Mouse (Mus musculus) megakaryocyte progenitor cell, adult 5-6 weeks (primary cell): Measurements from ENCODE around the gene Olfr585. TPM values are rescaled to one million over a fixed set of nuclear protein-coding genes. Genes with fewer than 3 reads are reported as not detected.

Experiments
- ATAC-seq: replicated peaks from 2 replicates; pipeline ENCODE4 v1.8.0; 2016; ENCODE audit warnings: mild to moderate bottlenecking, moderate TSS enrichment, inconsistent platforms; ENCODE audit not compliant: poor library complexity
- total RNA-seq, 2 experiments: library from RNA; stranded (forward) in 1 of 2; stranded (reverse) in 1 of 2; fragments of 157-497, 149-512 nt in 1 of 2; fragments of 200-1000 nt in 1 of 2; gene quantifications; 2 replicates each; pipeline versions ENCODE4 v1.2.3 to v1.2.4; 2015 to 2017

Olfr585 gene
- not detected in 2 replicates for total RNA-seq (2015)
- not detected in 2 replicates for total RNA-seq (2017)

DNA sequence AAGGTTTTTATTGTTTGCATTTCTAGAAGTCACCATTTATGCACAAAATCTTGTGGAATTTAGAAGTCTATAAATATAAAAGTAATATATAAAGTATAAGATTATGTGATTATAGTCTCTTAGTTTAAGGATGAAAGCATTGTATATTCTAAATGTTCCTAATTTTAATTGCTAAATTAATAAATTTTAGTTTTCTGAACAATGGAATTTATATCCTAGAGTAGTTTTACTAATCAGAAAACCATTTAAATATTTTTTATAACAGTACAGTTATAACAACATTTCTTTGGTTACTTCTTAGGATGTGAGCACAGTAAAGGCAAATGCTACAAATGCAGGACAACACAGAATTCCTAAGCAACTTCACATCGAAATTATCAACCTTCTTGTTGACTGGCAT, at the start of gene Olfr585:
Olfr585 (plus strand) TSS at position 301 of the 400 bp plus-strand sequence.
- ATAC-seq: no peak

DNA sequence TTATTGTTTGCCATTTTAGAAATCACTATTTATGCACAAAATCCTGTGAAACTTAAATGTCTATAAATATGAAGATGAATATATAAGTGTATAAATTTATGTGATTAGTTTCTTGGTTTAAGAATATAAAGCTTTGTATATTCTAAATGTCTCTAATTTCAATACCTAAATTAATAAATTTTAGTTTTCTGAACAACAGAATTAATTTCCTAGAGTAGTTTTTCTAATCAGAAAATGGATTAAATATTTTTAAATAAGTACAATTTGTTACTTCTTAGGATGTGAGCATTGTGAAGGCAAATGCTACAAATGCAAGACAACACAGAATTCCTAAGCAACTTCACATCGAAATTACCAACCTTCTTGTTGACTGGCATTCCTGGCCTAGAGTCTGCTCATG, 46.5 kb upstream of the Olfr585 start, which contains the start of gene Olfr583:
Olfr583 (plus strand) TSS at position 301 of the 400 bp plus-strand sequence.
- ATAC-seq: no peak

DNA sequence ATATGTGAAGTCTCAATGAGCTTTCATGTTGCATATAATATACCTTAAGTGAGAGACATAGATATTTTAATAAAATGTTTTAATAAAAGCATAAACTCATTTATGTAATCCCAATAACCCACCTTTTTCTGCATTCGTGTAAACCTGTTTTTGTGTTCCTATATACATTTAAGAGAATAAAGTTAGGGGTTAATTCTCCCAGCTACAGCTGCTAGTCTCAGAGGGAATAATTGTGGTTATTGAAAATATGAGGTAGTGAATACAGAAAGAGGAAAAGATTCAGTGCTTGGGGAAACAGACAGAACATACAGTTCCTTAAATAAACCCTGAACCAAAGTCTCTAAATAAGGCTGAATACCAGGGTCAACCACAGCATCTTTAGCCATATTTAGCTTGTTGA, 15.9 kb upstream of the Olfr585 start, which contains the start of gene Olfr584:
Olfr584 (plus strand) TSS at position 301 of the 400 bp plus-strand sequence.
- no peak for ATAC-seq

DNA sequence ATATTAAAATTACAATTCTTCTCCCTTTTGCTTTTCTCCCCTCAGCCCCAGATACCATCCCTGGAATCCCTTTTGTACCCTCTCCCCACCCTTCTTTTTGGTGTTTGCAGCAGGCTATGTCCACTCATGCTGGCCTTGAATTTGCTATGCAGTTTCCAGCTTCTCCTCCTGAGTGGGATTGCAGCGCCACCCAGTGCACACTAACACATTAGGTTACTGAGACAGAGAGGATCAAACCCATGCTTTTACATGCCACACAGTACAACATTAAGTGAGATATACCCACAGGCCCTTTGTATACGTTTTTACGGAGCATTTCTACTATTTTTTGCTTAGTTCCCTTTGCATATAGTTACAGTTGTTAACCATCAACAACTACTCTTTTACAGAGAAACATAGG, 21.9 kb downstream of the Olfr585 start:
- ATAC-seq: no peak

DNA sequence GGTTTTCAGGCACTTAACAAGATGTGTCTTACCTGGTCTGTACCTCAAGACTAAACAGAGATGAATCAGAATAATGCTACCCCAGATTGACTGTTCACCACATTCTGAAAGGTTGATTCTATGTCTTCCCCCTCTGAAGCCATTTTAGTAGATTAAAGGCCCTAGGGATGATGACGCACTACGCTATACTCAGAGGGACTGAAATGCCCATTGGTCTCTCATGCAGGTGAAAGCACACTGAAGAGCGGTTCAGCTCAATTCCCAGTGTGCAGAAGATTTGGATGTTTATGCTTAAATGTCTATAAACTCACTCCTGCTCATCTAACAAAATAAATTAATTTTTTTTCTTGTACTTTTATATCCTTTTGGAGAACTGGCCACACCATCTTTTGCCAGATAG, 28.0 kb downstream of the Olfr585 start, which contains the start of gene Olfr586:
Olfr586 (minus strand) TSS at position 101 of the 400 bp plus-strand sequence.
- no peak for ATAC-seq

DNA sequence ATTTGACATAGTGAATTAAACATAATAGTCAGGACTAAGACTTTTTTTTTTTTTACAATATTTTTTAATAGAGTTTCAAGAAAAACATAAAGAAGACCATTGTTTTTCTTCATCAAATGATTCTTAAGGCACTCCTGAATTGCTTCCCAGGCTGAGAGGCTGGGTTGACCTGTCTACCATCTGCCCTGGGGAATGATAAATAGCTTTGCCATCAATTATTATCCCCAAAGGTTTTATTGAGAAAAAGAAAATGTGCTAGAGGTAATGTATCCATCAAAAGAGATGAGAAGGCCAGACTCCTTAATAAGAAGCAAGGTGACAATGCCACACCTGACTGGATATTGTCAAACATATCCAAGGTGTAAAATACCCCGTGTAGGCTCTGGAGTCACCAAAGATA, 43.1 kb downstream of the Olfr585 start, which contains the start of gene Olfr588-ps1:
Olfr588-ps1 (plus strand) TSS at position 301 of the 400 bp plus-strand sequence.
- no peak for ATAC-seq

Other genes starting within 250 kb of the Olfr585 start
- gene Olfr566, start 239.0 kb upstream of the Olfr585 start, total RNA-seq (2015): not detected in 2 replicates
- not detected in 2 replicates for gene Olfr566, start 239.0 kb upstream of the Olfr585 start, total RNA-seq (2017)
- gene Olfr568, start 220.6 kb upstream of the Olfr585 start, total RNA-seq (2015): not detected in 2 replicates
- not detected in 2 replicates for gene Olfr568, start 220.6 kb upstream of the Olfr585 start, total RNA-seq (2017)
- not detected in 2 replicates for gene Olfr569, start 206.8 kb upstream of the Olfr585 start, total RNA-seq (2015)
- gene Olfr569, start 206.8 kb upstream of the Olfr585 start, total RNA-seq (2017): not detected in 2 replicates
- not detected in 2 replicates for gene Olfr570, start 203.1 kb upstream of the Olfr585 start, total RNA-seq (2015)
- gene Olfr570, start 203.1 kb upstream of the Olfr585 start, total RNA-seq (2017): not detected in 2 replicates
- gene Olfr571, start 180.2 kb upstream of the Olfr585 start, total RNA-seq (2015): not detected in 2 replicates
- gene Olfr571, start 180.2 kb upstream of the Olfr585 start, total RNA-seq (2017): not detected in 2 replicates
- not detected in 2 replicates for gene Olfr572, start 173.3 kb upstream of the Olfr585 start, total RNA-seq (2015)
- gene Olfr572, start 173.3 kb upstream of the Olfr585 start, total RNA-seq (2017): not detected in 2 replicates
- not detected in 2 replicates for gene Olfr573-ps1, start 155.1 kb upstream of the Olfr585 start, total RNA-seq (2015)
- gene Olfr573-ps1, start 155.1 kb upstream of the Olfr585 start, total RNA-seq (2017): not detected in 2 replicates
- not detected in 2 replicates for gene Olfr574, start 149.3 kb upstream of the Olfr585 start, total RNA-seq (2015)
- gene Olfr574, start 149.3 kb upstream of the Olfr585 start, total RNA-seq (2017): not detected in 2 replicates
- not detected in 2 replicates for gene Olfr575, start 138.9 kb upstream of the Olfr585 start, total RNA-seq (2015)
- gene Olfr575, start 138.9 kb upstream of the Olfr585 start, total RNA-seq (2017): not detected in 2 replicates
- not detected in 2 replicates for gene Olfr576, start 135.1 kb upstream of the Olfr585 start, total RNA-seq (2015)
- gene Olfr576, start 135.1 kb upstream of the Olfr585 start, total RNA-seq (2017): not detected in 2 replicates
- not detected in 2 replicates for gene Olfr577, start 121.8 kb upstream of the Olfr585 start, total RNA-seq (2015)
- gene Olfr577, start 121.8 kb upstream of the Olfr585 start, total RNA-seq (2017): not detected in 2 replicates
- not detected in 2 replicates for gene Olfr578, start 108.4 kb upstream of the Olfr585 start, total RNA-seq (2015)
- gene Olfr578, start 108.4 kb upstream of the Olfr585 start, total RNA-seq (2017): not detected in 2 replicates
- not detected in 2 replicates for gene Olfr582, start 59.7 kb upstream of the Olfr585 start, total RNA-seq (2015)
- not detected in 2 replicates for gene Olfr582, start 59.7 kb upstream of the Olfr585 start, total RNA-seq (2017)
- not detected in 2 replicates for gene Olfr583, start 46.4 kb upstream of the Olfr585 start, total RNA-seq (2015)
- not detected in 2 replicates for gene Olfr583, start 46.4 kb upstream of the Olfr585 start, total RNA-seq (2017)
- not detected in 2 replicates for gene Olfr584, start 15.8 kb upstream of the Olfr585 start, total RNA-seq (2015)
- not detected in 2 replicates for gene Olfr584, start 15.8 kb upstream of the Olfr585 start, total RNA-seq (2017)
- not detected in 2 replicates for gene Olfr586, start 27.9 kb downstream of the Olfr585 start, total RNA-seq (2015)
- gene Olfr586, start 27.9 kb downstream of the Olfr585 start, total RNA-seq (2017): not detected in 2 replicates
- not detected in 2 replicates for gene Olfr588-ps1, start 43.2 kb downstream of the Olfr585 start, total RNA-seq (2015)
- gene Olfr588-ps1, start 43.2 kb downstream of the Olfr585 start, total RNA-seq (2017): not detected in 2 replicates
- gene Olfr589, start 58.6 kb downstream of the Olfr585 start, total RNA-seq (2015): not detected in 2 replicates
- not detected in 2 replicates for gene Olfr589, start 58.6 kb downstream of the Olfr585 start, total RNA-seq (2017)
- gene Olfr591, start 80.6 kb downstream of the Olfr585 start, total RNA-seq (2015): not detected in 2 replicates
- gene Olfr591, start 80.6 kb downstream of the Olfr585 start, total RNA-seq (2017): not detected in 2 replicates
- not detected in 2 replicates for gene Olfr592, start 87.1 kb downstream of the Olfr585 start, total RNA-seq (2015)
- gene Olfr592, start 87.1 kb downstream of the Olfr585 start, total RNA-seq (2017): not detected in 2 replicates
- gene Olfr593, start 114.1 kb downstream of the Olfr585 start, total RNA-seq (2015): not detected in 2 replicates
- not detected in 2 replicates for gene Olfr593, start 114.1 kb downstream of the Olfr585 start, total RNA-seq (2017)
- gene Olfr594, start 119.3 kb downstream of the Olfr585 start, total RNA-seq (2015): not detected in 2 replicates
- not detected in 2 replicates for gene Olfr594, start 119.3 kb downstream of the Olfr585 start, total RNA-seq (2017)
- gene Usp17ld, start 154.8 kb downstream of the Olfr585 start, total RNA-seq (2015): not detected in 2 replicates
- not detected in 2 replicates for gene Usp17ld, start 154.8 kb downstream of the Olfr585 start, total RNA-seq (2017)
- not detected in 2 replicates for gene Olfr596, start 207.9 kb downstream of the Olfr585 start, total RNA-seq (2015)
- not detected in 2 replicates for gene Olfr596, start 207.9 kb downstream of the Olfr585 start, total RNA-seq (2017)
- not detected in 2 replicates for gene Olfr597, start 218.6 kb downstream of the Olfr585 start, total RNA-seq (2015)
- gene Olfr597, start 218.6 kb downstream of the Olfr585 start, total RNA-seq (2017): not detected in 2 replicates
- gene Olfr598, start 225.8 kb downstream of the Olfr585 start, total RNA-seq (2015): not detected in 2 replicates
- not detected in 2 replicates for gene Olfr598, start 225.8 kb downstream of the Olfr585 start, total RNA-seq (2017)
- gene Olfr599, start 238.2 kb downstream of the Olfr585 start, total RNA-seq (2015): not detected in 2 replicates
- gene Olfr599, start 238.2 kb downstream of the Olfr585 start, total RNA-seq (2017): not detected in 2 replicates